Mouse (Mus musculus) layer of hippocampus, adult 2 months (tissue): Measurements from ENCODE around the gene Edf1. TPM values are rescaled to one million over a fixed set of nuclear protein-coding genes. Genes with fewer than 3 reads are reported as not detected.

Experiments
- DNase-seq, 2 experiments: peaks; one replicate each; pipeline ENCODE4 v3.0.0; 2022; ENCODE audit warnings: low spot score in 2 of 2
- H3K27ac ChIP-seq: fragments of 200-600 bp; 2 replicates; pipeline ENCODE4 v1.8.1; 2022
- H3K4me3 ChIP-seq: fragments of 200-600 bp; 2 replicates; pipeline ENCODE4 v1.8.1; 2022; ENCODE audit warnings: mild to moderate bottlenecking
- CTCF ChIP-seq: fragments of 200-600 bp; conservative IDR thresholded peaks from 2 replicates; pipeline ENCODE4 v1.8.1; 2022; ENCODE audit warnings: antibody characterized with exemption, mild to moderate bottlenecking, moderate library complexity
- total RNA-seq, 2 experiments: library from RNA; stranded (reverse); gene quantifications; 2 replicates each; pipeline ENCODE4 v1.2.3; 2021

The Edf1 gene
- total RNA-seq, 2 experiments from 2014 or later = 193 to 200 TPM

GRCm38 (mm10) chr2:25569323-25569722 is 11.7 kb downstream of the Edf1 start:
- no peak for DNase-seq
- no peak overlapping the region for H3K27ac ChIP-seq
- no peak overlapping the region for H3K4me3 ChIP-seq
- TF ChIP-seq CTCF = no peak

GRCm38 (mm10) chr2:25571221-25571620 is 13.6 kb downstream of the Edf1 start:
- DNase-seq = no peak
- no peak overlapping the region for H3K27ac ChIP-seq
- TF ChIP-seq CTCF = no peak
- H3K4me3 ChIP-seq = no peak overlapping the region

DNA sequence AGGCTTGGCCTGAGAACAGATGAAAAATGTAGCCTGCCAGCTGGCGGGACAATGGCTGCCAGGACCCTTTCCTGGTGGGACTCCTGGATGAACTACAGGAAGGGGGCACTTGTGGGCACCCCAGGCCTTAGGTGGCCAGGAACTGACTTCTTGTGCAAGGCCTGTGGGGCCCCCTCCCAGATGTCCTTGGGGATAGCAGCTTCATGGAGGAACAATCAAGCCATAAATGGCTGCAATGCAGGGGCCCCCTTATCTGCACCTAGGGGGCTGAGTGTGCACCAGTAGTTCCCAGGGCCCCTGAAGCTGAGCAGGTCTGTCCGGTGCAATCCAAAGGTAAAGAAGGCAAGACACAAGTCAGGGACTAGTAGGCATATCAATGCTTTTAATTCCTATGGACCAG is 15.4 kb downstream of the Edf1 start:
- Histone ChIP-seq H3K4me3 (no peak overlapping the region), H3K27ac (no peak overlapping the region)
- TF ChIP-seq CTCF = no peak
- no peak for DNase-seq

GRCm38 (mm10) chr2:25574136-25574535 is 16.5 kb downstream of the Edf1 start:
- no peak for DNase-seq
- H3K27ac ChIP-seq = peak overlapping the region; percentile 93
- peak overlapping the region; percentile 60 for H3K4me3 ChIP-seq
- TF ChIP-seq CTCF = peak; percentile 28

DNA sequence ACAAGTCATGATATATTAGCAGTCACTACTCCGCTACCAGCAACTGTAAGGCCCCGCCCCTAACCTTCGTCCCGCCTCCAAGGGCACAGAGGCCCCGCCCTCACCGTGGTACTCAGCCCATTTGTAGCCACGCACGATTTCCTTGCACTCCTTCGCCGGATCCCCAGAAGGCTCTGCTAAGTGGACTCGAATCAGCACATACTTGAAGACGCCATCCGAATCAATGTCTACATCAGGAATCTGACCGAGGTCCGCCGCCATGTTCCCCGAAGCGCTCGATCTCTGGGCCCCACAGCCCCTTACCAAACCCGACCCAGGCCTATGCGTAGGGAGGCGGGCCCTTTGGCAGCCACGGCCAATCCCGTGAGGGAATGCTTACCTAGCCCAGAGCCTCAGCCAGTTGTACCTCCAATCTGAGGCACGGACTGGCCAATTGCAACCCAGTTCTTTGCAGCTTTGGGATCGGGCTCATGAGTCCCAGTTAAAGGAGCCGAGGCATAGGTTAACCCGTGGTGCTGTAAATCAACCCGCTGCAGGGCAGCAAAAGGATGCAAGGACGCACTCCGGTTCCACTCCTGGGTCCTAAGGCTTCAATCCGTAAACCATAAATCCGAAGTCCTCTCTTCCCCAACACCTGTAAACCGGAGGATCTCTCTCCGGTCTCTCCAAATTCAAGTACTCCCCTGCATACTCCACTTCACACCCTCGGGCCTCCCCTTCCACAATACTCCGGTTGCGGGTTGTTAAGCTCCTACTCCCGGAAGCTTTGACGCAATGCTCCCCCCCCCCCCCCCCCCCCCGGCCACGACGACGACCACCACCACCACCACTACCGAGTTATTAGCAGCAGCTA is 17.2 kb downstream of the Edf1 start, which contains the start of the genes Mamdc4 and Phpt1:
Gene Mamdc4 (minus strand): TSS at position 267 of the 853 bp plus-strand sequence.
Gene Phpt1 (minus strand): TSS at position 646 of the 853 bp plus-strand sequence.
- H3K4me3 ChIP-seq = peak within 1 kb of the TSS; percentile 60
- peak; percentile 94 to 97 for DNase-seq
- no peak for TF ChIP-seq CTCF
- peak within 1 kb of the TSS; percentile 93 for H3K27ac ChIP-seq

GRCm38 (mm10) chr2:25575432-25576027 is 17.9 kb downstream of the Edf1 start:
- peak overlapping the region; percentile 93 for H3K27ac ChIP-seq
- peak overlapping the region; percentile 60 for H3K4me3 ChIP-seq
- TF ChIP-seq CTCF = no peak
- peak; percentile 29 to 37 for DNase-seq

DNA sequence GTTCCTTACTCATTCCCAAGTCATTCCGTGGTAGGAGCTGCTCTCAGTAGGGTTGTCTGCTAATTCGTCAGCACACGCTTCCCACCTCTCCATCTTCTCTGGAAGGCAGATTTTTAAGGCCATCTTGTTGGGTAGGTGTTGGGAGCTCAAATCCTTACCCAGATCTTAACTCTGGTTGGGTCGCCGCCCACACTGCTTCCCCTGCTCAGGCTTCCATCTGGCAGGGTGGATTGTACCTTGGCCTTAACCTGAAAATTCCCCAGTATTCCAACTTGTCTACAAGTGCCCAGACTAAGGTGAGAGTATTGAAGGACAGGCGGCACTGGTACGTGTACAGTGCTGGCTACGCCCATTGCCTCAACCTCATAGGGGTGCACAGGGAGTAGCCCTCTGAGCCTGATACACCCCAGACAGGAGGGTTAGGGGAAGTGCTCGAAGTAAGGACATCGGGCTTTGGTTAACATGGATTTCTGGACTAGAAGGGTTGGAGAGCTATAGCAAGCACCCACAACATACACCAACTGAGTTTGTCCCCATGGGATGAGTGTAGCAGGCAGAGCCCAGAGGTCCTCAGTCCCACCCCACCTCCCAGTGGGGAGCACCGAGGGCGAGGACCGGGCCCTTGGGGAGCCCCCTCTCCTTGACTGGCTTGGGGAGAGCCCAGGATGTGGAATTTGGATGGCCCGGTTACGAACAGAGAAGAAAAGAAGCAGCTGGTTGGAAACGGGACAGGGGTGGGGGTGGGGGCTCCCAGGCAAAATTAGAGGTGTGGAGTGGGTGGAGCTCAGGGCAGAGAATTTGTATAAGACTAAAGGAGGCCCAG is 18.6 kb downstream of the Edf1 start:
- peak overlapping the region; percentile 93 for H3K27ac ChIP-seq
- DNase-seq = peak in 1 of 2 experiments; percentile 27
- TF ChIP-seq CTCF = no peak
- H3K4me3 ChIP-seq = no peak overlapping the region

GRCm38 (mm10) chr2:25576965-25577891 is 19.6 kb downstream of the Edf1 start:
- no peak for DNase-seq
- peak overlapping the region; percentile 93 for H3K27ac ChIP-seq
- TF ChIP-seq CTCF = no peak
- H3K4me3 ChIP-seq = no peak overlapping the region

DNA sequence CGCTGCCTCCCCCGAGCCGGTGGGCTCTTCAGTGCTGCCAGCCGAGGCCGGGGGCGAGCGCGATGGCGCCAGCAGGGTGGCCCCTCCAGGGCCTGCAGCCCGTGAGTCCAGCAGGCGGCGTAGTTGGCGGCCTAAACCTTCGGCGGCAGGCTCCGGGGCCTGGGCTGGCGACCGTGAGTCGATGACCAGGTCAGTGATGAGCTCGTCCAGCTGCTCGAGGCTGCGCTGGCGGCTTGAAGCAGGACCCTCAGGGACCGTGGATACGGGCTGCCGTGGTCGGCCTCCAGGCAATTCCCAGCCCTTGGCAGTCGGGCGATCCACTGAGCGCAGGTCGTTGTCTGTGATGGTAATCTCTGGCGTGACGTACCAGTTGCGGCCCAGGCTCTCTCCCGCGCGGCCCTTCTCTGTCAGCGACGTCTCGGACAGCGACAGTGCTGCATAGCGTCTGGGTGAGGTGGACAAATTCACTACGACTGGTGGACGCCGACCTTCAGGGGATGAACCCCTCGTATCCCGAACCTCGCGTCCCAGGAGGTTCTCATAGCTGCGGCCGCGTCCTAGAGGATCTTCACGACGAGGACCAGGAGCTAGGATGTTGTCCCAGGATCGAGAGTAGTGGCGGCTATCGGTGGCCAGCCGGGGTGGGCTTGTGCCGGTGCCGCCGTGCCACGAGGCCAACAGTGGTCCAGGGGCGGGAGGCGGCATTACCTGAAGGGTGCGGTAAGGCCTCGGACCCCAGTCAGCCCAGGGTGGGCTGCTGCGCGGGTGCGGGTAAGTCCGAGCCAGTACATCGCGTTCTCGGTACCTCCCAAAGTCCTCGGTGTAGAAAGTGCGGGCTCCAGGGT is 20.5 kb downstream of the Edf1 start:
- Histone ChIP-seq H3K4me3 (no peak overlapping the region), H3K27ac (peak overlapping the region; percentile 93)
- TF ChIP-seq CTCF = peak; percentile 39
- no peak for DNase-seq

DNA sequence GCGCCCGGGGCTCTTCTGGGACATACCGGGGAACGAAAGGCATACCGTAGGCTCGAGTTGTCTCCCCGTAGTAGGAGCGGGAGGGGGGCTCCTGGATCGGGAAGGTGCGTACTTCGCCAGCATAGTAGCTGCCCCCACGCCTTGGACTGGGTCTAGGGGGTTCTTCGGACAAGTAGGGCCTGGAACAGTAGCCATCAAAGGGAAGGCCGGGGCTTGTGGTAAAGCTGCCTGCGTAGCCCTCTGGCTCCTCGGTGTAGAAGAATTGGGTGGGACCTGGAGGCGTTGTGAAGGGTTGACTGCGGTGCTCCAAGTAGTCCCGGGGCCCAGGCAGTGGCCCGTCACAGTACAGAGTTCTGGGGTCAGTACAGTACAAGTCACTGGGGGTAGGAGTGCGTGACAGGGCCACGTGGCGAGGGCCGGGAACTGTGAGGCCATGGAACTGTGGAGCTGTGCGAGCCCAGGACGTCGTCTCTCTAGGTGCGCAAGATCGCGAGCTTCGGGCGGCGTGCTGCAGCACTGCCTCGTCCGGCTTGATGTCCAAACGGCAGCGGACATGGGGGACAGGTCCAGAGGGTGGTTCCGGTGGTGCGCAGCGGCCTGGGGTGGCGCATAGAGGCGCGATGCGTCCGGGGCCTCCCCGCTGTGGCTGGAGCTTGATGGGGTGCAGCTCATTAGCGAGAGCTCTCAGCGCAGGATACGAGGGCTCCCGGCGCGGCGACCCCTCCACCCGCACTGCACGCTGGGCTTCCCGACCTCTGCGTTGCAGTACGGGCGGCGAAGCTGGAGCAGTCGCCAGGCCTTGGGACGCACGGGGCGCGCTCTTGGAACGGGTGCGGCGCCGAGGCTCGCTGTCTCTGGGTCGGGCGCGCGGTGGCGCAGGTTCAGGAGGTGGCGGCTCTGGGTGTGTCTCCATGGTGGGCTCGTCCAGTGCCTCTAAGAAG is 21.4 kb downstream of the Edf1 start:
- peak overlapping the region; percentile 97 for H3K27ac ChIP-seq
- no peak for TF ChIP-seq CTCF
- DNase-seq = no peak
- H3K4me3 ChIP-seq = no peak overlapping the region; the same call in 1 of the 2 replicates
